Mouse (Mus musculus): ENCODE measurements at regions not wholly inside any gene's neighbourhood (a gene's known extent, or its start where the extent isn't known, plus 50 kb on each side); places are given as distances from the start of the nearest gene placed in this dataset.

DNA sequence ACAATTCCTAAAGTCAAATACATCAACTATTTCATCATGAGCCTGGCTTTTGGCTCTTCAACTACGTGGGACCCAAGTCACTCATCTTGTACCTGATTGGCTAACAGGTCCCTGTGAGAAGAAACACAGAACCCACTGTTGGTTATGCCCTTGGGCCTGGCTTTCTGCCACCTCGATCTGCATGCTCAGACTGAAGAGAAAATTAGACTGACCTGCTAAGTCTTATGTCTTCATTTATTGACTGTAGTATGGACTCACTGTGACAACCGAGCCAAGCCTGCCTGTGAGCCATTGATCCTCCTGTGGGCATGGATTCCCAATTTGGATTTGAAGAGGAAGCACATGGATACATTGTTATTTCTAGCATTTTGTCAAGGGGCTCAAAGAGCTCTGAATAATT, 166.3 kb upstream of the Sox2 start:
- TF ChIP-seq CTCF (IDR thresholded peaks at IDR 0.05; ENCODE audit: extremely low read depth, insufficient read length, insufficient replicate concordance, low read depth, low read length) (no peak), POLR2A (IDR thresholded peaks at IDR 0.05; ENCODE audit: low read depth, low read length) (no peak)
- Histone ChIP-seq H3K36me3 (ENCODE audit: control insufficient read depth, insufficient read depth, low read length) (no peaks in the 10 kb centered on the region), H3K27ac (ENCODE audit: insufficient read depth, low read depth, low read length) (no peak overlapping the region), H3K27me3 (ENCODE audit: control insufficient read depth, insufficient read depth, low read length) (no peaks in the 10 kb centered on the region), H3K4me3 (ENCODE audit: low read depth, low read length) (no peak overlapping the region), H3K4me1 (ENCODE audit: control insufficient read depth, insufficient read depth, insufficient read length, low read length) (no peaks in the 10 kb centered on the region)
- 69% methylated on average over 3 of the region's 3 CpGs for WGBS

- Histone ChIP-seq H3K27me3 (ENCODE audit: control insufficient read depth, insufficient read depth, low read length) (no peaks in the 10 kb centered on the region), H3K27ac (ENCODE audit: insufficient read depth, low read depth, low read length) (no peak overlapping the region), H3K36me3 (ENCODE audit: control insufficient read depth, insufficient read depth, low read length) (no peaks in the 10 kb centered on the region), H3K4me1 (ENCODE audit: control insufficient read depth, insufficient read depth, insufficient read length, low read length) (no peaks in the 10 kb centered on the region), H3K4me3 (ENCODE audit: low read depth, low read length) (no peak overlapping the region)
- 48% methylated on average over 16 of the region's 16 CpGs for WGBS
- no peak for TF ChIP-seq CTCF (IDR thresholded peaks at IDR 0.05; ENCODE audit: extremely low read depth, insufficient read length, insufficient replicate concordance, low read depth, low read length)
- no peak for TF ChIP-seq POLR2A (IDR thresholded peaks at IDR 0.05; ENCODE audit: low read depth, low read length)
Measured at GRCm38 (mm10) chr3:34481821-34482713, 168.1 kb upstream of the Sox2 start.

- Histone ChIP-seq H3K27me3 (ENCODE audit: control insufficient read depth, insufficient read depth, low read length) (no peaks in the 10 kb centered on the region), H3K4me3 (ENCODE audit: low read depth, low read length) (no peak overlapping the region), H3K4me1 (ENCODE audit: control insufficient read depth, insufficient read depth, insufficient read length, low read length) (no peaks in the 10 kb centered on the region), H3K27ac (ENCODE audit: insufficient read depth, low read depth, low read length) (no peak overlapping the region), H3K36me3 (ENCODE audit: control insufficient read depth, insufficient read depth, low read length) (no peaks in the 10 kb centered on the region)
- TF ChIP-seq CTCF (IDR thresholded peaks at IDR 0.05; ENCODE audit: extremely low read depth, insufficient read length, insufficient replicate concordance, low read depth, low read length) (no peak), POLR2A (IDR thresholded peaks at IDR 0.05; ENCODE audit: low read depth, low read length) (no peak)
- 74% methylated on average over 3 of the region's 3 CpGs for WGBS
Measured at GRCm38 (mm10) chr3:34481314-34481713, 168.9 kb upstream of the Sox2 start.

GRCm38 (mm10) chr3:34474126-34474525, 176.1 kb upstream of the Sox2 start:
- TF ChIP-seq CTCF (IDR thresholded peaks at IDR 0.05; ENCODE audit: extremely low read depth, insufficient read length, insufficient replicate concordance, low read depth, low read length) (no peak), POLR2A (IDR thresholded peaks at IDR 0.05; ENCODE audit: low read depth, low read length) (no peak)
- Histone ChIP-seq H3K4me3 (ENCODE audit: low read depth, low read length) (no peak overlapping the region), H3K36me3 (ENCODE audit: control insufficient read depth, insufficient read depth, low read length) (no peaks in the 10 kb centered on the region), H3K27me3 (ENCODE audit: control insufficient read depth, insufficient read depth, low read length) (no peaks in the 10 kb centered on the region), H3K4me1 (ENCODE audit: control insufficient read depth, insufficient read depth, insufficient read length, low read length) (no peaks in the 10 kb centered on the region), H3K27ac (ENCODE audit: insufficient read depth, low read depth, low read length) (no peak overlapping the region)
- WGBS = 65% methylated on average over 4 of the region's 4 CpGs

DNA sequence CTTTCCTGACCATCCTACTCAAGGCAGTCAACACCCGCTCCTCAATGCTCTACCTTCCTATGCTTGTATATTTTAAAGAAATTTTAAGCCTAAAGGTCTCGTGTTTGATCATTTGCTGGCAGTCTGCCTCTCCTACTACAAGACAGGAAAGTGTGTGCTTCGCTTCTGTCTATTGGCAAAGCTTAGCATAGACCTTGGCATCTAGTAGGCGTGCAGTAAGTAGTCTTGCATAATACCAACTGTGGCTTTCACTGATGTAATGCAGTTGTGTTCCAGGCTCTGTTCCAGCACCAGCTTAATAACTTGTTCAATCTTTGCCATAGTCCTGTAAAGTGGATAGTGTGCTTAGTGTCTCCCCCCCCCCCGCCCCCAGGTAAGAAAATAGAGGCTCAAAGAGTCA, 179.5 kb upstream of the Sox2 start:
- no peaks in the 10 kb centered on the region for H3K4me1 ChIP-seq (ENCODE audit: control insufficient read depth, insufficient read depth, insufficient read length, low read length)
- no peaks in the 10 kb centered on the region for H3K36me3 ChIP-seq (ENCODE audit: control insufficient read depth, insufficient read depth, low read length)
- TF ChIP-seq POLR2A (IDR thresholded peaks at IDR 0.05; ENCODE audit: low read depth, low read length) (no peak), CTCF (IDR thresholded peaks at IDR 0.05; ENCODE audit: extremely low read depth, insufficient read length, insufficient replicate concordance, low read depth, low read length) (no peak)
- H3K27ac ChIP-seq (ENCODE audit: insufficient read depth, low read depth, low read length) = no peak overlapping the region
- WGBS = 74% methylated on average over 5 of the region's 5 CpGs
- no peak overlapping the region for H3K4me3 ChIP-seq (ENCODE audit: low read depth, low read length)
- no peaks in the 10 kb centered on the region for H3K27me3 ChIP-seq (ENCODE audit: control insufficient read depth, insufficient read depth, low read length)

DNA sequence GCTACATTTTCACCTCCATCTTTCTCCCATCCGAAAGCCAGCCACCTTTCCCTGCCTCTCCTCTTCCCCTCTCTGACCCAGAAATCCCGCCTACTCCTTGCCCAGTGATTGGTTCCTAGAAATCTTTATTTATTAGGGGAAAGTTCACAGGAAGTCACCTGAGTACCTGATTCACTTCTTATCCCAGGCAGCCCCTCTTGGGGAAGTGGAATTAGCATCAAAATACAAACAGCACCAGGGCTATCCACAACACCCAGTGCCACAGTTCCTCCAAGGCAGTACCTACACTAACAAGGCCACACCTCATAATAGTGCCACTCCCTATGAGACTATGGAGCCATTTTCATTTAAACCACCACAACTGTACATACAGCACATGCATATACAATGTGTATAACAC, 180.3 kb upstream of the Sox2 start:
- Histone ChIP-seq H3K27me3 (ENCODE audit: control insufficient read depth, insufficient read depth, low read length) (no peaks in the 10 kb centered on the region), H3K4me3 (ENCODE audit: low read depth, low read length) (no peak overlapping the region), H3K27ac (ENCODE audit: insufficient read depth, low read depth, low read length) (no peak overlapping the region), H3K36me3 (ENCODE audit: control insufficient read depth, insufficient read depth, low read length) (no peaks in the 10 kb centered on the region), H3K4me1 (ENCODE audit: control insufficient read depth, insufficient read depth, insufficient read length, low read length) (no peaks in the 10 kb centered on the region)
- 77% methylated on average over 2 of the region's 2 CpGs for WGBS
- TF ChIP-seq POLR2A (IDR thresholded peaks at IDR 0.05; ENCODE audit: low read depth, low read length) = no peak
- TF ChIP-seq CTCF (IDR thresholded peaks at IDR 0.05; ENCODE audit: extremely low read depth, insufficient read length, insufficient replicate concordance, low read depth, low read length) = no peak

- Histone ChIP-seq H3K4me1 (ENCODE audit: control insufficient read depth, insufficient read depth, insufficient read length, low read length) (no peaks in the 10 kb centered on the region), H3K36me3 (ENCODE audit: control insufficient read depth, insufficient read depth, low read length) (no peaks in the 10 kb centered on the region), H3K27me3 (ENCODE audit: control insufficient read depth, insufficient read depth, low read length) (no peaks in the 10 kb centered on the region), H3K4me3 (ENCODE audit: low read depth, low read length) (no peak overlapping the region), H3K27ac (ENCODE audit: insufficient read depth, low read depth, low read length) (no peak overlapping the region)
- no peak for TF ChIP-seq CTCF (IDR thresholded peaks at IDR 0.05; ENCODE audit: extremely low read depth, insufficient read length, insufficient replicate concordance, low read depth, low read length)
- no peak for TF ChIP-seq POLR2A (IDR thresholded peaks at IDR 0.05; ENCODE audit: low read depth, low read length)
- WGBS = 59% methylated on average over 4 of the region's 4 CpGs
Measured at GRCm38 (mm10) chr3:34466312-34466711, 183.9 kb upstream of the Sox2 start.
